In the genomic region with DNA sequence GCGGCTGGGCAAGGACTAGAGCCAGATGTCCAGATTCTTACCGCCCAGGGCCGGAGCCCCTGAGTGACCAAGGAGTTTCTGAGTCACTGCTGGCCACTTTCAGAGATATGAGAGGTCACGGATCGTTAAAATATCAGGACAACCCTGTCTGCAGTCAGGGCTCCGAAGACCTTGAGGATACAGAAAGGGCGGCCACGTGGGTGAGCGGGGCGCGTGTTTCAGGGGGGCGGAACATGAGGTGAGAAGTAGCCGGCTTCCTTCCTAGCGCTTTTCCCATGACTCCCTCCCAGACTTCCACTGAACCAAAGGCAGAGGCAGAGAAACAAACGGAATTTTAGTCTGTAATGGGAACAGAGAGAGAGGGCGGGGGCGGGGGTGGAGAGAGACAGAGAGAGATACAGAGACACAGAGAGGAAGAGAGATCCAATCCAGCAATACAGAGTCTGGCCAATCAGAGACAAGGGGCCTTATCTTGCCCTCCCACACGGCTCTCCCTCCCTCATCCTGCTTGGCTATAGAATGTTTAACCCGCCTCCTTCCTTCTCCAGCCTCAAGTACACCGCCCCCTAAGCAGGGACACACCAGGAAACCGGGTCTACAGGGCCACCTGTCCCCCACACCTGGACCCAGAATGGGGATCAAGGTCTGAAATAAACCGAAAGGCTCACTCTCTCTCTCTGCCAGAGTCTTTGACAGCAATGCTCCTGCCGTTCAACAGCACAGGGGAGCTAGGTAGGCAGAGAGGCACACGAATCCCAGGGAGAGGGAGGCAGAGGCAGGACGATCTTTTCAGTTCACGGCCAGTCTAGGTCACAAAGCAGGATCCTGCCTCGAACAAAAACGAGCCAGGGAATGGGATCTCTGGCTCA, we compare ENCODE assay signal across 10 mouse cellular contexts. TPM values are rescaled to one million over a fixed set of nuclear protein-coding genes. Genes with fewer than 3 reads are reported as not detected.
DNase-seq lines count a peak whose midpoint lies in the region.
"Had no signal": no experiment of that assay in that cellular context is flagged by ENCODE, and none has a peak within 500 bp of the region (broad histone marks: within the 10 kb centered on the region; RNA-seq: fewer than 3 reads in every experiment).

No protein-coding gene starts in this region.

- intact Hi-C loops in left cerebral cortex, postnatal 14 days (cut with DNase I) = no loop called here

- 76% methylated on average over 28 of the region's 28 CpGs for WGBS in midbrain, embryonic 10.5 days

- H3K36me3 ChIP-seq in midbrain, embryonic 10.5 days = peaks cover 19% of the 10 kb centered on the region
- H3K36me3 ChIP-seq: hindbrain, embryonic 15.5 days had no signal

- no peaks in the 10 kb centered on the region; the same call in 1 of the 2 replicates for H3K9me3 ChIP-seq in midbrain, embryonic 10.5 days (replicated peaks)
- H3K9me3 ChIP-seq: hindbrain, embryonic 15.5 days had no signal

- H3K27ac ChIP-seq in midbrain, embryonic 10.5 days (replicated peaks) = no peak overlapping the region
- H3K27ac ChIP-seq: hindbrain, embryonic 15.5 days had no signal

- peak; percentile 65 to 74 for DNase-seq in frontal cortex, postnatal 36 days (ENCODE audit: low spot score in 2 of 2)
- DNase-seq in frontal cortex, postnatal 14 days (ENCODE audit: low spot score in 2 of 2) = no peak
- peak; percentile 69 for DNase-seq in spleen, adult 12 weeks (ENCODE audit: low spot score)
- no peak for DNase-seq in spleen, adult 18-20 months
- DNase-seq in left cerebral cortex, postnatal 14 days (ENCODE audit: low spot score in 2 of 2) = peak; percentile 43 to 63
- DNase-seq in urinary bladder, postnatal 14 days (ENCODE audit: low spot score) = no peak
- DNase-seq in midbrain, embryonic 10.5 days (ENCODE audit: low spot score) = no peak
- no peak for DNase-seq in thymus, postnatal 0 days (ENCODE audit: low spot score)

- H3K4me3 ChIP-seq in midbrain, embryonic 10.5 days = no peak overlapping the region
- H3K4me3 ChIP-seq: hindbrain, embryonic 15.5 days had no signal

- H3K27me3 ChIP-seq in midbrain, embryonic 10.5 days (ENCODE audit: low read depth, poor library complexity, severe bottlenecking) = peaks cover 10% of the 10 kb centered on the region; the same call in 1 of the 2 replicates
- H3K27me3 ChIP-seq: hindbrain, embryonic 15.5 days; Patski had no signal

- H3K4me1 ChIP-seq in midbrain, embryonic 10.5 days = peaks cover 28% of the 10 kb centered on the region

RNA-seq across cellular contexts. Expression of a gene that starts 4.2 kb away (rescaled TPM):
- total RNA-seq in left cerebral cortex, postnatal 14 days (2021) = 100 to 1,000 TPM; 214 to 248 TPM
- polyA plus RNA-seq in midbrain, embryonic 10.5 days (2016; fragmentation: Nextera tagmentation; extraction: Ambion mirVana) = 24.3 and 29.5 TPM in 2 replicates
- polyA plus RNA-seq in thymus, postnatal 0 days (2015; fragmentation: Nextera tagmentation; extraction: Ambion mirVana) = 24.7 and 27.1 TPM in 2 replicates

RNA-seq across cellular contexts. Expression of a gene that starts 46.2 kb away (rescaled TPM):
- total RNA-seq in left cerebral cortex, postnatal 14 days (2021) = 100 to 1,000 TPM; 239 to 248 TPM
- polyA plus RNA-seq in midbrain, embryonic 10.5 days (2016; fragmentation: Nextera tagmentation; extraction: Ambion mirVana) = 499 and 524 TPM in 2 replicates
- 407 and 446 TPM in 2 replicates for polyA plus RNA-seq in thymus, postnatal 0 days (2015; fragmentation: Nextera tagmentation; extraction: Ambion mirVana)

Comparison
In these comparisons a context has a peak if more than half of its experiments do, and no peak if none do; other contexts are left out.
1. DNase-seq: peak in frontal cortex, postnatal 36 days (2 of 2), spleen, adult 12 weeks (single experiment) and left cerebral cortex, postnatal 14 days (2 of 2); none in frontal cortex, postnatal 14 days (0 of 2), spleen, adult 18-20 months (0 of 2), urinary bladder, postnatal 14 days (single experiment), midbrain, embryonic 10.5 days (single experiment) and thymus, postnatal 0 days (single experiment).